8 mouse cellular contexts compared by ENCODE assay signal in the genomic region with DNA sequence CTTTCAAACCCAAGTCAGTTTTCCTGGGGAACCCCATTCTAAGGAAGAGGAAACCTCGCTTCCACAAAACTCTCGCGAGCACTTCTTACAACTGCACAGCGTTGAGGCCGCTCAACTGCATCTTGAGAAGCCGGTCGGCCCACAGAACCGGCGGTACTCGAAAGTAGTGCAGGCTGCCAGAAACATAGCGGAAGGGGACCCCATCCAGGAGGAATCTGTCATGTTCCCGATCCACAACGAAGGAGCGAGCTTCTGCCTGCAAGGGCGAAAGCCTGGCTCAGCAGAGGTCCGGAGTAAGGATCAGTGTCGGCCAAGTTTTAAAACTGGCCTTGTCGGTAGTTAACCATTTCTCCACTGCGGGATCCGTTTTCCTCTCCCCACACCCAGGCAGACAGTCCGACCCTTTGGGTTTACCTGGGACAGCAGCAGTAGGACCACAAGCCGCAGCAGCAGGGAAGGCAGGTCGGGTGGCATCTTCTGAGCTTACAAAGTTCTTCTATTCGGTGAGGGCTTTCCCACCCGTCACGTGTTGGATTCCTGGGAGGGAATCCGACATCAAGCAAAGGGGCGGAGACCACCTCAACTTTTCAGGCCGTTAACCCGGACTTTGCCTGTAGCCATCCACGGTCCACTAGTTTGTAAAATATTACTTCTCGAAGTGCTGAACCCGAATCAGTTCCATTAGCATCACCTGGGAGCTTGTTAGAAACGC. TPM values are rescaled to one million over a fixed set of nuclear protein-coding genes. Genes with fewer than 3 reads are reported as not detected.
DNase-seq lines count a peak whose midpoint lies in the region; ATAC-seq lines count a peak whose summit lies in the region.

No protein-coding gene starts in this region.

- ATAC-seq in embryonic facial prominence, embryonic 12.5 days (ENCODE audit: insufficient number of reproducible peaks, insufficient read depth, low FRiP score, low TSS enrichment) = no peak
- ATAC-seq in megakaryocyte progenitor cell, adult 5-6 weeks (replicated peaks; ENCODE audit: poor library complexity) = peak; percentile 32

- WGBS in embryonic facial prominence, embryonic 12.5 days = 11% methylated on average over 34 of the region's 34 CpGs

- intact Hi-C loops in heart, postnatal 14 days (cut with DNase I) = loop anchor here (2.0 kb wide), 1 partner anchor 66 kb away; a partner anchor contains a TSS

- peaks cover 24% of the 10 kb centered on the region for H3K36me3 ChIP-seq in embryonic facial prominence, embryonic 12.5 days

- peak overlapping the region; percentile 94 for H3K4me2 ChIP-seq in embryonic facial prominence, embryonic 12.5 days (replicated peaks)

- H3K9ac ChIP-seq in embryonic facial prominence, embryonic 12.5 days = peak overlapping the region; percentile 64

- H3K9me3 ChIP-seq in embryonic facial prominence, embryonic 12.5 days = no peaks in the 10 kb centered on the region

- peaks cover 28% of the 10 kb centered on the region for H3K4me1 ChIP-seq in embryonic facial prominence, embryonic 12.5 days

- no peaks in the 10 kb centered on the region for H3K27me3 ChIP-seq in embryonic facial prominence, embryonic 12.5 days

- peak overlapping the region; percentile 46 for H3K4me3 ChIP-seq in embryonic facial prominence, embryonic 12.5 days

- DNase-seq in spleen, postnatal 4 days (ENCODE audit: low spot score in 2 of 2) = peak; percentile 51 to 77
- no peak for DNase-seq in spleen, postnatal 14 days (ENCODE audit: low spot score in 2 of 2)
- DNase-seq in heart, postnatal 14 days = peak; percentile 27 to 60
- DNase-seq in kidney, postnatal 4 days = peak; percentile 73 to 84
- peak; percentile 51 for DNase-seq in thymus, postnatal 25 days
- no peak for DNase-seq in cerebellum, adult 18-20 months

- H3K27ac ChIP-seq in embryonic facial prominence, embryonic 12.5 days = 0 out of 2 replicates have a peak overlapping the region, but pooled peaks have one; percentile 19

RNA-seq across cellular contexts. Expression of a gene that starts 1.5 kb away (rescaled TPM):
- polyA plus RNA-seq in embryonic facial prominence, embryonic 12.5 days (2016; fragmentation: Nextera tagmentation; extraction: Ambion mirVana) = 21.6 and 21.7 TPM in 2 replicates
- total RNA-seq in heart, postnatal 14 days (2021) = 1 to 10 TPM; 5.2 to 6.7 TPM
- total RNA-seq in megakaryocyte progenitor cell, adult 5-6 weeks (2015) = 24.2 and 31.9 TPM in 2 replicates
- 12.3 and 13.7 TPM in 2 replicates for total RNA-seq in megakaryocyte progenitor cell, adult 5-6 weeks (2017)

RNA-seq across cellular contexts. Expression of a gene that starts 1.5 kb away (rescaled TPM):
- 132 and 138 TPM in 2 replicates for polyA plus RNA-seq in embryonic facial prominence, embryonic 12.5 days (2016; fragmentation: Nextera tagmentation; extraction: Ambion mirVana)
- 10 to 100 TPM; 55.9 to 58.1 TPM for total RNA-seq in heart, postnatal 14 days (2021)
- total RNA-seq in megakaryocyte progenitor cell, adult 5-6 weeks (2015) = 208 and 214 TPM in 2 replicates
- 135 and 187 TPM in 2 replicates for total RNA-seq in megakaryocyte progenitor cell, adult 5-6 weeks (2017)

RNA-seq across cellular contexts. Expression of a gene that starts 10.5 kb away (rescaled TPM):
- polyA plus RNA-seq in embryonic facial prominence, embryonic 12.5 days (2016; fragmentation: Nextera tagmentation; extraction: Ambion mirVana) = 16.2 and 18.7 TPM in 2 replicates
- 100 to 1,000 TPM; 546 to 642 TPM for total RNA-seq in heart, postnatal 14 days (2021)
- total RNA-seq in megakaryocyte progenitor cell, adult 5-6 weeks (2015) = 777 and 847 TPM in 2 replicates
- total RNA-seq in megakaryocyte progenitor cell, adult 5-6 weeks (2017) = 369 and 385 TPM in 2 replicates

RNA-seq across cellular contexts. Expression of a gene that starts 17.1 kb away (rescaled TPM):
- 29.0 and 32.5 TPM in 2 replicates for polyA plus RNA-seq in embryonic facial prominence, embryonic 12.5 days (2016; fragmentation: Nextera tagmentation; extraction: Ambion mirVana)
- 10 to 100 TPM; 61.1 to 68.8 TPM for total RNA-seq in heart, postnatal 14 days (2021)
- 14.5 and 18.2 TPM in 2 replicates for total RNA-seq in megakaryocyte progenitor cell, adult 5-6 weeks (2015)
- total RNA-seq in megakaryocyte progenitor cell, adult 5-6 weeks (2017) = 7.2 and 9.5 TPM in 2 replicates

RNA-seq across cellular contexts. Expression of a gene that starts 17.2 kb away (rescaled TPM):
- 27.6 and 31.5 TPM in 2 replicates for polyA plus RNA-seq in embryonic facial prominence, embryonic 12.5 days (2016; fragmentation: Nextera tagmentation; extraction: Ambion mirVana)
- 10 to 100 TPM; 13.5 to 13.6 TPM for total RNA-seq in heart, postnatal 14 days (2021)
- 7.7 and 7.8 TPM in 2 replicates for total RNA-seq in megakaryocyte progenitor cell, adult 5-6 weeks (2015)
- total RNA-seq in megakaryocyte progenitor cell, adult 5-6 weeks (2017) = 21.7 and 27.0 TPM in 2 replicates

Comparison
In these comparisons a context has a peak if more than half of its experiments do, and no peak if none do; other contexts are left out.
1. DNase-seq: peak in spleen, postnatal 4 days (2 of 2), heart, postnatal 14 days (2 of 2), kidney, postnatal 4 days (2 of 2) and thymus, postnatal 25 days (single experiment); none in spleen, postnatal 14 days (0 of 2) and cerebellum, adult 18-20 months (0 of 2).